Mouse (Mus musculus): ENCODE measurements at regions not wholly inside any gene's neighbourhood (a gene's known extent, or its start where the extent isn't known, plus 50 kb on each side); places are given as distances from the start of the nearest gene placed in this dataset.
A peak's percentile ranks its signal among the peaks of the same experiment; 100 is the strongest.

GRCm38 (mm10) chr1:23168504-23168903, 66.5 kb upstream of the 4933415F23Rik start:
- WGBS = 90% methylated on average over 4 of the region's 4 CpGs
- Histone ChIP-seq H3K9me3 (no peaks in the 10 kb centered on the region), H3K27ac (no peak overlapping the region)

GRCm38 (mm10) chr1:23163371-23163935, 61.4 kb upstream of the 4933415F23Rik start:
- Histone ChIP-seq H3K36me3 (no peaks in the 10 kb centered on the region), H3K9me3 (no peaks in the 10 kb centered on the region), H3K27me3 (replicated peaks) (no peaks in the 10 kb centered on the region), H3K4me3 (no peak overlapping the region), H3K27ac (no peak overlapping the region), H3K4me1 (no peaks in the 10 kb centered on the region), H3K9ac (no peak overlapping the region), H3K4me2 (replicated peaks) (no peak overlapping the region)
- no peak for ATAC-seq (ENCODE audit: low FRiP score, low read depth)
- 79% methylated on average over 5 of the region's 5 CpGs for WGBS

More at GRCm38 (mm10) chr1:23168504-23168903, 66.5 kb upstream of the 4933415F23Rik start:
- no peaks in the 10 kb centered on the region for H3K4me1 ChIP-seq
- no peaks in the 10 kb centered on the region for H3K27me3 ChIP-seq (replicated peaks)
- H3K4me2 ChIP-seq (replicated peaks) = no peak overlapping the region
- no peak for ATAC-seq (ENCODE audit: low FRiP score, low read depth)
- no peak overlapping the region for H3K9ac ChIP-seq
- H3K4me3 ChIP-seq = no peak overlapping the region
- no peaks in the 10 kb centered on the region for H3K36me3 ChIP-seq

- Histone ChIP-seq H3K9ac (no peak overlapping the region), H3K27me3 (replicated peaks) (no peaks in the 10 kb centered on the region), H3K4me2 (replicated peaks) (no peak overlapping the region), H3K4me1 (no peaks in the 10 kb centered on the region), H3K9me3 (no peaks in the 10 kb centered on the region), H3K36me3 (no peaks in the 10 kb centered on the region), H3K27ac (no peak overlapping the region), H3K4me3 (no peak overlapping the region)
- WGBS = 81% methylated on average over 6 of the region's 6 CpGs
- ATAC-seq (ENCODE audit: low FRiP score, low read depth) = no peak
Measured at GRCm38 (mm10) chr1:23162766-23163165, 60.7 kb upstream of the 4933415F23Rik start.

MicroRNAs encoded in the stretch of these regions (microRNA counts, 519-probe panel; counts per million panel counts)
- microRNA mmu-miR-30a = 4,299 counts per million, percentile 78 among the panel's probes with 10 or more counts
- microRNA mmu-miR-30c = 6,708 counts per million, percentile 94 among the panel's probes with 10 or more counts

Small RNA genes in the stretch of these regions (microRNA-seq; reads per million reads assigned to microRNA genes)
- gene Mir30a = 6,430 reads per million, percentile 93 among the genes with 10 or more reads in this experiment
- gene Mir30c-2 = 37.1 reads per million, percentile 39 among the genes with 10 or more reads in this experiment

Measured in neural tube, embryonic 12.5 days (tissue).